Mouse (Mus musculus): Measurements from ENCODE around the gene Itgax. TPM values are rescaled to one million over a fixed set of nuclear protein-coding genes. Genes with fewer than 3 reads are reported as not detected.

Itgax gene
- polyA plus RNA-seq, 1 experiment from 2014 or later: 0.06 TPM

- Histone ChIP-seq H3K36me3 (ENCODE audit: control insufficient read depth, insufficient read depth, low read length) (no peaks in the 10 kb centered on the region), H3K4me1 (ENCODE audit: control insufficient read depth, insufficient read depth, low read length) (no peaks in the 10 kb centered on the region), H3K9me3 (replicated peaks; ENCODE audit: control insufficient read depth, low read length) (no peaks in the 10 kb centered on the region), H3K4me3 (ENCODE audit: low read depth, low read length) (no peak overlapping the region), H3K27me3 (replicated peaks; ENCODE audit: control insufficient read depth, insufficient read depth, low read length) (no peaks in the 10 kb centered on the region), H3K9ac (ENCODE audit: low read length) (no peak overlapping the region), H3K27ac (ENCODE audit: low read depth, low read length) (no peak overlapping the region), H3K4me2 (ENCODE audit: low read length) (no peak overlapping the region)
- ATAC-seq: no peak
- 95% methylated on average over 11 of the region's 11 CpGs for WGBS
- no peak for DNase-seq (ENCODE audit: low spot score)
Measured at GRCm38 (mm10) chr7:128114371-128115105, 14.8 kb upstream of the Itgax start.

- 82% methylated on average over 5 of the region's 5 CpGs for WGBS
- H3K4me2 ChIP-seq (ENCODE audit: low read length): no peak overlapping the region
- no peak overlapping the region for H3K27ac ChIP-seq (ENCODE audit: low read depth, low read length)
- no peak for ATAC-seq
- H3K4me1 ChIP-seq (ENCODE audit: control insufficient read depth, insufficient read depth, low read length): no peaks in the 10 kb centered on the region
- no peak for DNase-seq (ENCODE audit: low spot score)
- no peak overlapping the region for H3K9ac ChIP-seq (ENCODE audit: low read length)
- no peak overlapping the region for H3K4me3 ChIP-seq (ENCODE audit: low read depth, low read length)
- H3K9me3 ChIP-seq (replicated peaks; ENCODE audit: control insufficient read depth, low read length): no peaks in the 10 kb centered on the region
- no peaks in the 10 kb centered on the region for H3K27me3 ChIP-seq (replicated peaks; ENCODE audit: control insufficient read depth, insufficient read depth, low read length)
- H3K36me3 ChIP-seq (ENCODE audit: control insufficient read depth, insufficient read depth, low read length): no peaks in the 10 kb centered on the region
Measured at GRCm38 (mm10) chr7:128115211-128115958, 14.0 kb upstream of the Itgax start.

- DNase-seq (ENCODE audit: low spot score) (no peak), ATAC-seq (no peak)
- no peaks in the 10 kb centered on the region for H3K36me3 ChIP-seq (ENCODE audit: control insufficient read depth, insufficient read depth, low read length)
- H3K9me3 ChIP-seq (replicated peaks; ENCODE audit: control insufficient read depth, low read length): no peaks in the 10 kb centered on the region
- no peak overlapping the region for H3K27ac ChIP-seq (ENCODE audit: low read depth, low read length)
- H3K9ac ChIP-seq (ENCODE audit: low read length): no peak overlapping the region
- H3K27me3 ChIP-seq (replicated peaks; ENCODE audit: control insufficient read depth, insufficient read depth, low read length): no peaks in the 10 kb centered on the region
- H3K4me2 ChIP-seq (ENCODE audit: low read length): no peak overlapping the region
- WGBS: 83% methylated on average over 5 of the region's 5 CpGs
- no peaks in the 10 kb centered on the region for H3K4me1 ChIP-seq (ENCODE audit: control insufficient read depth, insufficient read depth, low read length)
- no peak overlapping the region for H3K4me3 ChIP-seq (ENCODE audit: low read depth, low read length)
Measured at GRCm38 (mm10) chr7:128116396-128116795, 13.0 kb upstream of the Itgax start.

GRCm38 (mm10) chr7:128119726-128120490 lies 9.4 kb upstream of the Itgax start:
- Histone ChIP-seq H3K27me3 (replicated peaks; ENCODE audit: control insufficient read depth, insufficient read depth, low read length) (no peaks in the 10 kb centered on the region), H3K4me1 (ENCODE audit: control insufficient read depth, insufficient read depth, low read length) (no peaks in the 10 kb centered on the region), H3K27ac (ENCODE audit: low read depth, low read length) (no peak overlapping the region), H3K4me2 (ENCODE audit: low read length) (no peak overlapping the region), H3K9ac (ENCODE audit: low read length) (no peak overlapping the region), H3K36me3 (ENCODE audit: control insufficient read depth, insufficient read depth, low read length) (no peaks in the 10 kb centered on the region), H3K4me3 (ENCODE audit: low read depth, low read length) (no peak overlapping the region), H3K9me3 (replicated peaks; ENCODE audit: control insufficient read depth, low read length) (no peaks in the 10 kb centered on the region)
- WGBS: 84% methylated on average over 6 of the region's 6 CpGs
- DNase-seq (ENCODE audit: low spot score): no peak
- no peak for ATAC-seq

GRCm38 (mm10) chr7:128132148-128132547 lies 2.8 kb downstream of the Itgax start:
- Histone ChIP-seq H3K9me3 (replicated peaks; ENCODE audit: control insufficient read depth, low read length) (no peaks in the 10 kb centered on the region), H3K27ac (ENCODE audit: low read depth, low read length) (no peak overlapping the region), H3K4me1 (ENCODE audit: control insufficient read depth, insufficient read depth, low read length) (no peaks in the 10 kb centered on the region), H3K27me3 (replicated peaks; ENCODE audit: control insufficient read depth, insufficient read depth, low read length) (no peaks in the 10 kb centered on the region), H3K4me2 (ENCODE audit: low read length) (no peak overlapping the region), H3K36me3 (ENCODE audit: control insufficient read depth, insufficient read depth, low read length) (no peaks in the 10 kb centered on the region), H3K9ac (ENCODE audit: low read length) (no peak overlapping the region), H3K4me3 (ENCODE audit: low read depth, low read length) (no peak overlapping the region)
- DNase-seq (ENCODE audit: low spot score) (no peak), ATAC-seq (no peak)
- 91% methylated on average over 5 of the region's 5 CpGs for WGBS

- no peak for DNase-seq (ENCODE audit: low spot score)
- WGBS: 83% methylated on average over 2 of the region's 2 CpGs
- H3K4me2 ChIP-seq (ENCODE audit: low read length): no peak overlapping the region
- no peak overlapping the region for H3K27ac ChIP-seq (ENCODE audit: low read depth, low read length)
- no peaks in the 10 kb centered on the region for H3K4me1 ChIP-seq (ENCODE audit: control insufficient read depth, insufficient read depth, low read length)
- no peak for ATAC-seq
- H3K27me3 ChIP-seq (replicated peaks; ENCODE audit: control insufficient read depth, insufficient read depth, low read length): no peaks in the 10 kb centered on the region
- H3K4me3 ChIP-seq (ENCODE audit: low read depth, low read length): no peak overlapping the region
- no peaks in the 10 kb centered on the region for H3K9me3 ChIP-seq (replicated peaks; ENCODE audit: control insufficient read depth, low read length)
- no peaks in the 10 kb centered on the region for H3K36me3 ChIP-seq (ENCODE audit: control insufficient read depth, insufficient read depth, low read length)
- H3K9ac ChIP-seq (ENCODE audit: low read length): no peak overlapping the region
Measured at GRCm38 (mm10) chr7:128133596-128133995, 4.2 kb downstream of the Itgax start.

- H3K4me2 ChIP-seq (ENCODE audit: low read length): no peak overlapping the region
- H3K9ac ChIP-seq (ENCODE audit: low read length): no peak overlapping the region
- no peaks in the 10 kb centered on the region for H3K27me3 ChIP-seq (replicated peaks; ENCODE audit: control insufficient read depth, insufficient read depth, low read length)
- DNase-seq (ENCODE audit: low spot score): no peak
- H3K4me1 ChIP-seq (ENCODE audit: control insufficient read depth, insufficient read depth, low read length): no peaks in the 10 kb centered on the region
- H3K27ac ChIP-seq (ENCODE audit: low read depth, low read length): no peak overlapping the region
- ATAC-seq: no peak
- no peaks in the 10 kb centered on the region for H3K36me3 ChIP-seq (ENCODE audit: control insufficient read depth, insufficient read depth, low read length)
- 59% methylated on average over 4 of the region's 4 CpGs for WGBS
- H3K9me3 ChIP-seq (replicated peaks; ENCODE audit: control insufficient read depth, low read length): no peaks in the 10 kb centered on the region
- H3K4me3 ChIP-seq (ENCODE audit: low read depth, low read length): no peak overlapping the region
Measured at GRCm38 (mm10) chr7:128136927-128137326, 7.6 kb downstream of the Itgax start.

GRCm38 (mm10) chr7:128139611-128140010 lies 10.3 kb downstream of the Itgax start:
- Histone ChIP-seq H3K36me3 (ENCODE audit: control insufficient read depth, insufficient read depth, low read length) (no peaks in the 10 kb centered on the region), H3K4me1 (ENCODE audit: control insufficient read depth, insufficient read depth, low read length) (no peaks in the 10 kb centered on the region), H3K9ac (ENCODE audit: low read length) (no peak overlapping the region), H3K4me3 (ENCODE audit: low read depth, low read length) (no peak overlapping the region), H3K4me2 (ENCODE audit: low read length) (no peak overlapping the region), H3K27me3 (replicated peaks; ENCODE audit: control insufficient read depth, insufficient read depth, low read length) (no peaks in the 10 kb centered on the region), H3K27ac (ENCODE audit: low read depth, low read length) (no peak overlapping the region), H3K9me3 (replicated peaks; ENCODE audit: control insufficient read depth, low read length) (no peaks in the 10 kb centered on the region)
- ATAC-seq: no peak
- no peak for DNase-seq (ENCODE audit: low spot score)
- 96% methylated on average over 6 of the region's 6 CpGs for WGBS
